Comparison of ENCODE assay signal across 9 mouse cellular contexts in genomic region chr7:27487740-27488268, GRCm38 (mm10). TPM values are rescaled to one million over a fixed set of nuclear protein-coding genes. Genes with fewer than 3 reads are reported as not detected.
DNase-seq lines count a peak whose midpoint lies in the region; ATAC-seq and TF ChIP-seq lines count a peak whose summit lies in the region.
"Had no signal": no experiment of that assay in that cellular context is flagged by ENCODE, and none has a peak within 500 bp of the region (broad histone marks: within the 10 kb centered on the region; RNA-seq: fewer than 3 reads in every experiment).

No protein-coding gene starts in this region.

- H3K4me2 ChIP-seq in forebrain, postnatal 0 days (ENCODE audit: low read depth), result peak overlapping the region; percentile 57
- H3K4me2 ChIP-seq in intestine, embryonic 14.5 days (ENCODE audit: low read length), result peak overlapping the region; percentile 88
- H3K4me2 ChIP-seq in liver, embryonic 11.5 days, result peak overlapping the region; percentile 94

- TF ChIP-seq CTCF in forebrain, postnatal 0 days (IDR thresholded peaks at IDR 0.05; ENCODE audit: low read depth), result no peak

- H3K4me1 ChIP-seq in forebrain, postnatal 0 days (ENCODE audit: insufficient read depth), result peaks cover 5% of the 10 kb centered on the region; the same call in 1 of the 2 replicates
- H3K4me1 ChIP-seq in intestine, embryonic 14.5 days (replicated peaks; ENCODE audit: control insufficient read depth, insufficient read depth, low read length), result peaks cover 19% of the 10 kb centered on the region
- H3K4me1 ChIP-seq in liver, embryonic 11.5 days (replicated peaks; ENCODE audit: control insufficient read depth, insufficient read depth, low read length), result peaks cover 40% of the 10 kb centered on the region

- no peaks in the 10 kb centered on the region for H3K36me3 ChIP-seq in forebrain, postnatal 0 days (ENCODE audit: insufficient read depth)
- H3K36me3 ChIP-seq in intestine, embryonic 14.5 days (ENCODE audit: control insufficient read depth, insufficient read depth, low read length), result peaks cover 9% of the 10 kb centered on the region
- peaks cover 8% of the 10 kb centered on the region; the same call in 1 of the 2 replicates for H3K36me3 ChIP-seq in liver, embryonic 11.5 days (ENCODE audit: control insufficient read depth, insufficient read depth, low read length)

- peak overlapping the region; percentile 83 for H3K9ac ChIP-seq in forebrain, postnatal 0 days
- H3K9ac ChIP-seq in intestine, embryonic 14.5 days (ENCODE audit: low read length), result peak overlapping the region; percentile 85
- peak overlapping the region; percentile 86 for H3K9ac ChIP-seq in liver, embryonic 11.5 days (ENCODE audit: low read depth, low read length)

- peak overlapping the region; percentile 82 for H3K4me3 ChIP-seq in forebrain, postnatal 0 days (ENCODE audit: low read depth, low read length)
- H3K4me3 ChIP-seq in intestine, embryonic 14.5 days (ENCODE audit: low read depth, low read length), result peak overlapping the region; percentile 65
- peak overlapping the region; percentile 84 for H3K4me3 ChIP-seq in liver, embryonic 11.5 days (ENCODE audit: low read depth, low read length)

- no peaks in the 10 kb centered on the region for H3K9me3 ChIP-seq in forebrain, postnatal 0 days (ENCODE audit: low read length)
- H3K9me3 ChIP-seq in intestine, embryonic 14.5 days (ENCODE audit: control insufficient read depth, low read length), result no peaks in the 10 kb centered on the region
- H3K9me3 ChIP-seq in liver, embryonic 11.5 days (ENCODE audit: control insufficient read depth, low read length), result no peaks in the 10 kb centered on the region

- peak; percentile 57 for DNase-seq in ovary, adult 18-20 months (ENCODE audit: low spot score)
- DNase-seq in ovary, postnatal 10 days (ENCODE audit: low spot score), result no peak
- peak; percentile 45 for DNase-seq in c-Kit-positive CD71-positive TER-119-positive erythroid progenitor cells, embryonic 14.5 days (ENCODE audit: low spot score)
- no peak for DNase-seq in forebrain, postnatal 0 days
- no peak for DNase-seq in intestine, embryonic 14.5 days (ENCODE audit: low spot score)
- no peak for DNase-seq in liver, embryonic 11.5 days (ENCODE audit: low spot score)
- peak; percentile 53 for DNase-seq in neural tube, embryonic 10.5 days (ENCODE audit: extremely low spot score, low spot score)
- DNase-seq in yolk sac, embryonic 10.5 days (ENCODE audit: low spot score), result peak; percentile 49

- peak overlapping the region; percentile 90 for H3K27ac ChIP-seq in forebrain, postnatal 0 days (ENCODE audit: low read depth, low read length)
- H3K27ac ChIP-seq in intestine, embryonic 14.5 days (ENCODE audit: low read depth), result peak overlapping the region; percentile 93
- H3K27ac ChIP-seq in liver, embryonic 11.5 days (ENCODE audit: low read depth, low read length), result peak overlapping the region; percentile 97

- H3K27me3 ChIP-seq in forebrain, postnatal 0 days (ENCODE audit: insufficient read depth, low read length), result no peaks in the 10 kb centered on the region
- no peaks in the 10 kb centered on the region for H3K27me3 ChIP-seq in intestine, embryonic 14.5 days (replicated peaks; ENCODE audit: control insufficient read depth, insufficient read depth, low read length)
- H3K27me3 ChIP-seq in liver, embryonic 11.5 days (replicated peaks; ENCODE audit: control insufficient read depth, insufficient read depth, low read length), result no peaks in the 10 kb centered on the region

- 7% methylated on average over 13 of the region's 13 CpGs for WGBS in forebrain, postnatal 0 days
- 1% methylated on average over 13 of the region's 13 CpGs for WGBS in intestine, embryonic 14.5 days
- WGBS in liver, embryonic 11.5 days, result under 1% methylated on average over 13 of the region's 13 CpGs

- ATAC-seq in forebrain, postnatal 0 days, result no peak
- ATAC-seq in intestine, embryonic 14.5 days (replicated peaks; ENCODE audit: low FRiP score, low TSS enrichment, low read depth), result no peak
- ATAC-seq in liver, embryonic 11.5 days (replicated peaks; ENCODE audit: low FRiP score), result no peak

RNA-seq across cellular contexts. Expression of gene Sertad1, which starts 1.1 kb away (rescaled TPM):
- total RNA-seq in forebrain, postnatal 0 days (2014; rRNA removed), result 5.2 and 6.3 TPM in 2 replicates
- 6.3 and 7.4 TPM in 2 replicates for polyA plus RNA-seq in forebrain, postnatal 0 days (2015; fragmentation: Nextera tagmentation; extraction: Ambion mirVana)
- polyA plus RNA-seq in intestine, embryonic 14.5 days (2014; fragmentation: Nextera tagmentation; extraction: Ambion mirVana), result 33.9 and 38.4 TPM in 2 replicates
- 23.0 and 24.3 TPM in 2 replicates for polyA plus RNA-seq in liver, embryonic 11.5 days (2014; fragmentation: Nextera tagmentation; extraction: Ambion mirVana)

RNA-seq across cellular contexts. Expression of gene Prx, which starts 11.3 kb away (rescaled TPM):
- total RNA-seq in forebrain, postnatal 0 days (2014; rRNA removed), result 1.9 and 2.4 TPM in 2 replicates
- 1.1 and 1.4 TPM in 2 replicates for polyA plus RNA-seq in forebrain, postnatal 0 days (2015; fragmentation: Nextera tagmentation; extraction: Ambion mirVana)
- 1.5 and 1.6 TPM in 2 replicates for polyA plus RNA-seq in intestine, embryonic 14.5 days (2014; fragmentation: Nextera tagmentation; extraction: Ambion mirVana)
- 0.80 and 0.84 TPM in 2 replicates for polyA plus RNA-seq in liver, embryonic 11.5 days (2014; fragmentation: Nextera tagmentation; extraction: Ambion mirVana)

RNA-seq across cellular contexts. Expression of gene Sertad3, which starts 14.2 kb away (rescaled TPM):
- 1.8 and 5.5 TPM in 2 replicates for total RNA-seq in forebrain, postnatal 0 days (2014; rRNA removed)
- 4.3 and 4.9 TPM in 2 replicates for polyA plus RNA-seq in forebrain, postnatal 0 days (2015; fragmentation: Nextera tagmentation; extraction: Ambion mirVana)
- 25.2 and 29.0 TPM in 2 replicates for polyA plus RNA-seq in intestine, embryonic 14.5 days (2014; fragmentation: Nextera tagmentation; extraction: Ambion mirVana)
- polyA plus RNA-seq in liver, embryonic 11.5 days (2014; fragmentation: Nextera tagmentation; extraction: Ambion mirVana), result 20.6 and 21.5 TPM in 2 replicates

RNA-seq across cellular contexts. Expression of gene Hipk4, which starts 35.3 kb away (rescaled TPM):
- 0.38 and 0.95 TPM in 2 replicates for total RNA-seq in forebrain, postnatal 0 days (2014; rRNA removed)
- 0.27 and 0.49 TPM in 2 replicates for polyA plus RNA-seq in forebrain, postnatal 0 days (2015; fragmentation: Nextera tagmentation; extraction: Ambion mirVana)
- 0.83 and 1.2 TPM in 2 replicates for polyA plus RNA-seq in intestine, embryonic 14.5 days (2014; fragmentation: Nextera tagmentation; extraction: Ambion mirVana)
- 0.33 and 0.40 TPM in 2 replicates for polyA plus RNA-seq in liver, embryonic 11.5 days (2014; fragmentation: Nextera tagmentation; extraction: Ambion mirVana)
- total RNA-seq: neutrophil, adult 5-6 weeks had no signal

RNA-seq across cellular contexts. Expression of gene Blvrb, which starts 40.0 kb away (rescaled TPM):
- 11.6 and 14.3 TPM in 2 replicates for total RNA-seq in forebrain, postnatal 0 days (2014; rRNA removed)
- 16.3 and 18.9 TPM in 2 replicates for polyA plus RNA-seq in forebrain, postnatal 0 days (2015; fragmentation: Nextera tagmentation; extraction: Ambion mirVana)
- 52.3 and 54.0 TPM in 2 replicates for polyA plus RNA-seq in intestine, embryonic 14.5 days (2014; fragmentation: Nextera tagmentation; extraction: Ambion mirVana)
- 581 and 583 TPM in 2 replicates for polyA plus RNA-seq in liver, embryonic 11.5 days (2014; fragmentation: Nextera tagmentation; extraction: Ambion mirVana)

Comparison
In these comparisons a context has a peak if more than half of its experiments do, and no peak if none do; other contexts are left out.
1. DNase-seq: peak in ovary, adult 18-20 months (single experiment), c-Kit-positive CD71-positive TER-119-positive erythroid progenitor cells, embryonic 14.5 days (single experiment), neural tube, embryonic 10.5 days (single experiment) and yolk sac, embryonic 10.5 days (single experiment); none in ovary, postnatal 10 days (single experiment), forebrain, postnatal 0 days (single experiment), intestine, embryonic 14.5 days (single experiment) and liver, embryonic 11.5 days (single experiment).
2. Peak in every context shown above with its lines, with median percentiles within 50 percentile points of each other: H3K27ac ChIP-seq, H3K4me2 ChIP-seq, H3K4me3 ChIP-seq and H3K9ac ChIP-seq.